Mouse (Mus musculus): ENCODE measurements around the gene Gm21292.
"Not testable (repeated sequence)": the region's sequence is repeated elsewhere in the genome, so short reads cannot be mapped to it uniquely, and the experiment has no call there.

Gene Gm21292

GRCm38 (mm10) chrY:9133824-9134223 lies at the start of gene Gm21292:
Gene Gm21292, minus strand, starts transcription at chrY:9133924.
- DNase-seq (ENCODE audit: extremely low read depth, low read depth, low spot score): not testable (repeated sequence)

All from fat pad, adult 2 months (tissue).